ENCODE assay signal across 17 mouse cellular contexts in genomic region chr2:41204478-41204877, GRCm38 (mm10).
"Had no signal": no experiment of that assay in that cellular context is flagged by ENCODE, and none has a peak within 500 bp of the region (broad histone marks: within the 10 kb centered on the region; RNA-seq: fewer than 3 reads in every experiment).

No protein-coding gene starts in this region.

- ATAC-seq: intestine, embryonic 15.5 days; midbrain, embryonic 16.5 days had no signal

- H3K36me3 ChIP-seq: intestine, embryonic 15.5 days; kidney, embryonic 15.5 days; liver, embryonic 13.5 days; midbrain, embryonic 12.5 days; neural tube, embryonic 13.5 days had no signal

- H3K27ac ChIP-seq: intestine, embryonic 15.5 days; kidney, embryonic 15.5 days; liver, embryonic 13.5 days; midbrain, embryonic 12.5 days; neural tube, embryonic 13.5 days; stomach, postnatal 0 days had no signal

- H3K9ac ChIP-seq: intestine, embryonic 15.5 days; kidney, embryonic 15.5 days; liver, embryonic 13.5 days; midbrain, embryonic 12.5 days; neural tube, embryonic 13.5 days had no signal

- DNase-seq: kidney, adult 11 months; kidney, adult 8-10 months; kidney, postnatal 25 days; liver, embryonic 13.5 days; lung, adult 2 months; lung, postnatal 14 days; lung, postnatal 4 days; retina, postnatal 1 day; right cerebral cortex, postnatal 4 days; thymus, postnatal 25 days had no signal

- H3K4me2 ChIP-seq: intestine, embryonic 15.5 days; kidney, embryonic 15.5 days; liver, embryonic 13.5 days; midbrain, embryonic 12.5 days; neural tube, embryonic 13.5 days had no signal

- H3K4me3 ChIP-seq: intestine, embryonic 15.5 days; kidney, embryonic 15.5 days; liver, embryonic 13.5 days; midbrain, embryonic 12.5 days; myocyte; neural tube, embryonic 13.5 days had no signal

- H3K27me3 ChIP-seq: intestine, embryonic 15.5 days; kidney, embryonic 15.5 days; liver, embryonic 13.5 days; midbrain, embryonic 12.5 days; neural tube, embryonic 13.5 days had no signal

- H3K4me1 ChIP-seq: intestine, embryonic 15.5 days; kidney, embryonic 15.5 days; liver, embryonic 13.5 days; midbrain, embryonic 12.5 days; neural tube, embryonic 13.5 days had no signal

- H3K9me3 ChIP-seq: intestine, embryonic 15.5 days; kidney, embryonic 15.5 days; liver, embryonic 13.5 days; midbrain, embryonic 12.5 days; neural tube, embryonic 13.5 days had no signal
